Mouse (Mus musculus) regulatory T cell (primary cell): Measurements from ENCODE around the gene 4930512M02Rik.
"Not testable (repeated sequence)": the region's sequence is repeated elsewhere in the genome, so short reads cannot be mapped to it uniquely, and the experiment has no call there.

Experiments used
- in situ Hi-C: fragments of 300-600 bp; cut with MboI, MseI; formaldehyde crosslinking; loops from one replicate; pipeline ENCODE4 v1.15.1; 2025; ENCODE audit warnings: high pct_unique_total_duplicates

4930512M02Rik gene

DNA sequence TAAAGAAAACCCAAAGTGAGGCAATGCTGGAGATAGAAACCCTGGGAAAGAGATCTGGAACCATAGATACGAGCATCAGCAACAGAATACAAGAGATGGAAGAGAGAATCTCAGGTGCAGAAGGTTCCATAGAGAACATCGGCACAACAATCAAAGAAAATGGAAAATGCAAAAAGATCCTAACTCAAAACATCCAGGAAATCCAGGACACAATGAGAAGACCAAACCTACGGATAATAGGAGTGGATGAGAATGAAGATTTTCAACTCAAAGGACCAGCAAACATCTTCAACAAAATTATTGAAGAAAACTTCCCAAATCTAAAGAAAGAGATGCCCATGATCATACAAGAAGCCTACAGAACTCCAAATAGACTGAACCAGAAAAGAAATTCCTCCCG lies at the start of gene 4930512M02Rik:
Gene 4930512M02Rik (minus strand): TSS at position 101 of the 400 bp plus-strand sequence.
- in situ Hi-C loops: not testable (repeated sequence)

GRCm38 (mm10) chr11:11677165-11677564 lies 49.5 kb upstream of the 4930512M02Rik start:
- in situ Hi-C loops: no loop called here

- in situ Hi-C loops: no loop called here
Observed at GRCm38 (mm10) chr11:11676068-11676741, 48.6 kb upstream of the 4930512M02Rik start.

GRCm38 (mm10) chr11:11675063-11675462 lies 47.4 kb upstream of the 4930512M02Rik start:
- in situ Hi-C loops: no loop called here

- in situ Hi-C loops: no loop called here
Observed at GRCm38 (mm10) chr11:11672974-11673373, 45.3 kb upstream of the 4930512M02Rik start.

- in situ Hi-C loops: no loop called here
Observed at GRCm38 (mm10) chr11:11667922-11668290, 40.3 kb upstream of the 4930512M02Rik start.

DNA sequence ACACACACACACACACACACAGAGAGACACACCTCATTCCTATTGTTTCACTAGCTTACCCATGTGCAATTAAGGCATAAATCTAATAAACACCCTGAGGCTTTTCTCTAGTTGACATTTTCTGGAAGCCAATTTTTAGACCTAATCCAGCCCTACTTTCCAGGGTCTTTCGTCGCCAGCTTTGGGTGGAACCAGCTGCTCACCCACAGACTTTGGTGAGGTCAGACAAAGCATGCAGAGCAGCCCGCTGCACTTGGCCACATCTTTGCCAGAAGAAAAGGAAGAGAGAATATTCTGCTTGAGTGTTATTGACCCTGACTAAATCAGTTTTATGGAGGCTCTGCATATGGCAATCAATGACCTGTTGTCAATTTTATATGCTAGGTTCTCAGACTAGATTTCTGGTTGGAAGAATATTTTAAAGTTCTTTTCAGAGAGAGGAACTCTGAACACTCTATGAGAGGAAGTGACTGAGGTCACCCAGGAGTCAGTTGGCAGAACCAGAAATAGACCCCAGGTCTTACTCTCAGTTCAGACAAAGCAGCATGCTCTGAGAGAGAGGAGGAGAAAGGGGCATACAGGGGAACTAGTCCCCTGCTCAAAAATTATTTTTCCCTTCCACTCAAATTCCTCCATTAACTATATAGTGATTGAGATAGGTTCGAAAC lies 39.8 kb upstream of the 4930512M02Rik start:
- in situ Hi-C loops: no loop called here

- in situ Hi-C loops: no loop called here
Observed at GRCm38 (mm10) chr11:11660651-11661050, 33.0 kb upstream of the 4930512M02Rik start.

DNA sequence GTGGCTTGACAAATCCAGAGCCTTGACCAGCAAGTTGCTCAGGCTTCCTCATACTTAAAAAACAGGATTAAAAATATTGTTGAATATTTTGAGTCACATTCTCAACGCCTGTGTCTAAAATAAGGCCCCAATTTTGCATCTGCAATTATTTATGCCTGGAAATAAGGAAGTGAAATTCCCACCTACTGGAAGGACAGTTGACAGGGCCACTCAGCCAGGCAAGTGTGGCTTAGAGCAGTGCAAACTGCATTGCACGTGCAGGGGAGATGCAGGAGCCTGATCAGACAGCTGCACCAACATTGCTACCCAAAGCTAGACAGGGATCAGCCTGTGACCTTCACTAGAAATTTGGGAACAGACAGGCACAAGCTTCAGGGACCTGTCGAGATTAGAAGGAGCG lies 31.2 kb upstream of the 4930512M02Rik start:
- in situ Hi-C loops: loop anchor here (5.0 kb wide), 1 partner anchor 92 kb away; no protein-coding TSS in a partner anchor

DNA sequence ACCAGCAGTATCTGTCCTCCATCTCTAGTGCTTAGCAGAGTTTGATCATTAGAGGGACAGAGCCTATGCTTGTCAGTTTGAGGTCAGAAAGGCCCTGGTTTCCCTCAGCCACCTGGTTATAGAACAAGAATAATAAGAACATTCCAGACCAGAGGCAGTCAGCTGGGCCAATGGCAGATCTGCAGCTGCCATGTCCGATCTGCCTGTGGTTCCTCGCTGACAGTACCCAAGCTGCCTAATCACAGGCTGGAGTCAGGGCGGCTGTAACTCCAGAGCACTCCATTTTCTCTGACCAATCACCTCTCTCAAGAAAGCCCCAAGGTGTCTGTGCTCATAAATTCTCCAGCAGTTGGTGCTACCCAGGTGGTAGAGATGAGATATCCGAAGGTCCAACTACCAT lies 30.0 kb upstream of the 4930512M02Rik start:
- in situ Hi-C loops: loop anchor here (5.0 kb wide), 1 partner anchor 90 kb away; no protein-coding TSS in a partner anchor

DNA sequence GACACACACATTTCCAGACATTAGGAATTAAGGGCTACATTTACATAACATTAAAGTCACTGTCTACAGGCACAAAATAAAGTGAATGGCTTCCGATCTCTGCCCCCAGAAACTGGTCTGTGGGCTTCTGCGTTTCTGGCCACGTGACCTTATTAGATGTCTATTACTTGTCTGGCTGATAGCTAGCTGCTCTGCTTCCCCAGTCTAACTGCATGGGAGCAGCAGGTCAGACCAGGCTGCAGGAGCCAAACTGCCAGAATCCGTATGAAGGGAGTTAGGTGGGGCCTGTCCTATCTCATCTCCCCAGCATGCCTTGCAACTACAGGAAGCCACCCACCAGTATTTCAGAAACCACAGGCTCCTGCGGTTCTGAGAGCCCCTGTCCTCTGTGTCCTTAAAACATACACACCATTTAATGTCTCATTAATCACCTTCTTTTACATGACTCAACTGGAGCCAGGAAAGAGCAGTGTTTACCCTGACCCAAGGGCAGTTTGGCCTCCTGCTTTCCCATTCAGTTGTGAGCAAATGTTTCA lies 29.4 kb upstream of the 4930512M02Rik start:
- in situ Hi-C loops: loop anchor here (5.0 kb wide), 1 partner anchor 90 kb away; no protein-coding TSS in a partner anchor

GRCm38 (mm10) chr11:11656388-11656787 lies 28.8 kb upstream of the 4930512M02Rik start:
- in situ Hi-C loops: loop anchor here (5.0 kb wide), 1 partner anchor 89 kb away; no protein-coding TSS in a partner anchor

DNA sequence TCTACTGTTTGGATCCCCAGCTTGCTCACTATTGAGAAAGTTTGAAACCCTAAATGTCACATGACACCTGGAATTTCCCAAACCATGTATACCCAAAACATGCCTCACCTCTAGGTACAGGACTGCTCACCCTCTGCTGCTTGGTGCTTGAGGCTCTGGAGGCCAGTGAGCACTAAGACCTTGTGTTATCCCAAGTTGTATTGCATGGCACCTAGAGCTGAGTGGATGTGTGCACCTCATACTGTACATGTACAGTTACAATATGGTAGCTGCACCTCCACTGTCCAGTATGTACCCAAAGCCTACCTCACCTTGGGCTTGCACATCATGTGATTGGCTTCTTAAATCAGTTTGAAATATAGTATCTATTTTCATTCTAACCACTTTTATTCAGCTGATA lies 16.7 kb upstream of the 4930512M02Rik start:
- in situ Hi-C loops: no loop called here

GRCm38 (mm10) chr11:11624073-11624705 lies 3.4 kb downstream of the 4930512M02Rik start:
- in situ Hi-C loops: no loop called here

DNA sequence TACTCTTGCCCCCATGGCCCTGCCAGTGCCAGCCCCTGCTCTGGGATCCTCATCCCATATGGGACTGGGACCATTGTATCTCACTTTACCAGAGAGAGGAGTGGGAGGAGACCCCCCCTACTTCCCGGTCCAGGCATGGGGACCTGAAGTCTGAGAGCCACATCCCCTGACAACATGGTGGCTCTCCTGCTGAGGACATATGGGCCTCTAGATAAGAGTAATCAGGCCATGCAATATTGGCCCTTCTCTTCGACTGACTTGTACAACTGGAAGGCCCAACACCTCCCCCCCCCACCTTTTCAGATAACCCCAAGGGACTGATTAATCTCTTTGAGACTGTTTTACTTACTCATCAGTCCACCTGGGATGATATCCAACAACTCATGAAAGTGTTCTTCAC lies 18.4 kb downstream of the 4930512M02Rik start:
- in situ Hi-C loops: no loop called here

DNA sequence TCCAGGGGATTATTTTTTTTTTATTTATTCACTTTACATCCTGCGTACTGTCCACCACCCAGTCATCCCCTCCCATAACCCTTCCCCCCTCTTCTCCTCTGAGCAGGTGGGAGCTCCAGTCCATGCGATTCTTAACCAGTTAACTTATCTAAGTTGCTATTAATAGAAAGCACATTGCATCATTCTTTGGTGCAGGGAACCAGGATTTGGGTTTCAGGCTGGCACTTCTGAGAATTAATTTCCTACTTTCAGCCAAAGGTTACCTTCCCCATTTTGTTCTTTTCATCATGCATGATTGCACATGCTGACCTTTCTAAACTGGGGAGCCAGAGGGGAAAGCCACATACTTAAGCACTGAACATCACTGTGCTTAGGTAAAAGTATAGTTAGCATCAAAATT lies 40.3 kb downstream of the 4930512M02Rik start:
- in situ Hi-C loops: loop anchor here (5.0 to 25.0 kb wide), 2 partner anchors 50 to 375 kb away; no protein-coding TSS in a partner anchor

GRCm38 (mm10) chr11:11586423-11586822 lies 41.2 kb downstream of the 4930512M02Rik start:
- in situ Hi-C loops: loop anchor here (5.0 to 25.0 kb wide), 2 partner anchors 51 to 376 kb away; no protein-coding TSS in a partner anchor

DNA sequence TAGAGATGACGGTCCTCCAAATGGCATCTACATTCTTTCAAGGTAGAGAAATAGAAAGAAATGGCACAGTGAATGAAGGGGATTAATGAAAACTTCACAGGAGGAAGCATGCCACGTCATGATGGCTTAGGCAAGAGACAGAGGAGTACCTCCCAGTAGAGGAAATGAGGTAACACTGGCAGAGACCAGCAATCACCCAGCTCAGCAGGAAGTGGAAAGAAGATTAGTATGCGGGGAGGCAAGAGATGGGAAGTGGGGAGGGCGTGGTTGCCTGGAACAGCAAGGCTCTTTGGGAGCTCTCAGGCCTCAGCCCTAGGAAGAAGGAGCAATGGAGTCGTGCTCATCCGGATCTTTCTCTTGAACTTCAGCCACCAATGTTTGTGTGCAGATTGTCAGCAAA lies 53.9 kb downstream of the 4930512M02Rik start:
- in situ Hi-C loops: no loop called here

DNA sequence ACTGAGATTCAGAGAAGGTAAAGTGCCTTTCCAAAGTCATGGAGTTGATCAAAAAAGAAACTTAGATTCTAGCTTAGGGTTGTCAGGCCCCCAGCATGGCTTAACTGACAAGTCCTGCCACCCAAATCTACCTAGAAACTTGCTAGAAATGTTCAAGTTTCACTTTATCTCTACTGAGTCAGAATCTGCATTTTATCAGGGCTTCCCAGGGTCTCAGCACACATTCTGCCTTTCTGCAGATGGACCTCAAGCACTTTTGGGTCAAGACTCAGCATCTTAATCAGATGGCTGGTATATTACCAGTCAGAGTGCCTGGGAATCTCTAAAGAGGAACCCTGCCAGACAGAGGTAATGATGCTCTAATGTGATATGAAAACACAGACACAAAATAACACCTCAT lies 56.9 kb downstream of the 4930512M02Rik start:
- in situ Hi-C loops: no loop called here

DNA sequence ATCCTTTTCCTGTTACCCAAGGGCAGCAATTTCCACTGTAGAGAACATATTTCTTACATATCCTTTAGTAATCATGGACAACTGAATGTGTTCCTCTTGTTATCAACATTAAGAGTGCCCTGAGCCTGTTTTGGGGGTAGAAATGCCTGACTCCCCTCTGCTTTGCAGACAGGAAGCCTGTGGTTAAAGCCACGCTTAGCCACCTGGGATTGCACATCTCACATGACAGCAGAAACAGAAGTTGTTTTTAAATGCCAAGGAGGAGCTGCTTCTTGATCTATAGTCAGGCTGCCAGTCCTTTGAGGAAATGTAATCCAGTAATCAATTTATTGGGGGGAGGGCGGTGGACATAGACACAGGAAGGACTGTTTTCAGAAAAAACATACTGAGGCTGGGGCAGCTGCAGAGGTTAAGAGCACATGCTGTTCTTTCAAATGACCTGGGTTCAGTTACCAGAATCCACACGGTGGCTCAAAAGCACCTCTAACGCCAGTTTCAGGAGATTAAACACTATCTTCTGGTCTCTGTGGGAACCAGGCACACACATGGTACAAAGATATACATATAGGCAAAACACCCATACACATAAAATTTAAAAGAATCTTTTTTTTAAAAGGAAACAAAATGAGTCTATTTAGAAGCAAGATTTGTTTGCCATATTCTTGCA lies 58.0 kb downstream of the 4930512M02Rik start:
- in situ Hi-C loops: loop anchor here (5.0 kb wide), 1 partner anchor 88 kb away; no protein-coding TSS in a partner anchor

- in situ Hi-C loops: loop anchor here (5.0 kb wide), 1 partner anchor 89 kb away; no protein-coding TSS in a partner anchor
Observed at GRCm38 (mm10) chr11:11568033-11568432, 59.6 kb downstream of the 4930512M02Rik start.
